Mouse (Mus musculus): ENCODE data around the gene Kxd1. TPM values are rescaled to one million over a fixed set of nuclear protein-coding genes. Genes with fewer than 3 reads are reported as not detected.

The Kxd1 gene
- total RNA-seq (2021): 10 to 100 TPM; 67.5 to 76.9 TPM

- peak; percentile 99 for DNase-seq
These were observed at the start of gene Kxd1, which contains the start of gene Fkbp8 for GRCm38 (mm10) chr8:70527512-70528181. Gene Kxd1, minus strand, starts transcription at chr8:70527956. Gene Fkbp8, plus strand, starts transcription at chr8:70527724.

GRCm38 (mm10) chr8:70577207-70577606 is 49.5 kb upstream of the Kxd1 start:
- DNase-seq: no peak

GRCm38 (mm10) chr8:70574915-70575314 is 47.2 kb upstream of the Kxd1 start:
- peak; percentile 71 for DNase-seq

GRCm38 (mm10) chr8:70574302-70574701 is 46.5 kb upstream of the Kxd1 start:
- DNase-seq: no peak

- DNase-seq: peak; percentile 74
These were observed 43.2 kb upstream of the Kxd1 start for GRCm38 (mm10) chr8:70570990-70571389.

GRCm38 (mm10) chr8:70570360-70570759 is 42.6 kb upstream of the Kxd1 start:
- DNase-seq: no peak

DNA sequence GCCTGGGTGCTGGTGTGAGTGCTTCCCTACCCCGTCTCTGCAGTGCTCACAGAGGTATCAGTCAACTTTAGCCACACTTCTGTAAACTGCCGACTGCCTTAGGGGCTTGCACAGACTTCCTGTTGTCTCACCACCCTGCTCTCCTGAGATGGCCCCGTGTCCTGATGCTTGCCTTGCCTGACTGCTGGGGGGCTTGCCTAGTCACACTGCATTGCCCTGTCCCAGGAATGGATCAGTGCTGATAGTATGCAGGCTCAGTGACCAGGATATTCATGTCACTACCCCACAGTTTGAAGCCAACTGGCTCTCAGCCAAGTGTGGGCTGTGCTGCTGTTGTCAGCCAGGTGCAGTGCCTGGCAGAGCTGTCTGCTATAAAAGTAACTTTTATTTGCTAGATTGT is 37.8 kb upstream of the Kxd1 start:
- DNase-seq: peak; percentile 79

DNA sequence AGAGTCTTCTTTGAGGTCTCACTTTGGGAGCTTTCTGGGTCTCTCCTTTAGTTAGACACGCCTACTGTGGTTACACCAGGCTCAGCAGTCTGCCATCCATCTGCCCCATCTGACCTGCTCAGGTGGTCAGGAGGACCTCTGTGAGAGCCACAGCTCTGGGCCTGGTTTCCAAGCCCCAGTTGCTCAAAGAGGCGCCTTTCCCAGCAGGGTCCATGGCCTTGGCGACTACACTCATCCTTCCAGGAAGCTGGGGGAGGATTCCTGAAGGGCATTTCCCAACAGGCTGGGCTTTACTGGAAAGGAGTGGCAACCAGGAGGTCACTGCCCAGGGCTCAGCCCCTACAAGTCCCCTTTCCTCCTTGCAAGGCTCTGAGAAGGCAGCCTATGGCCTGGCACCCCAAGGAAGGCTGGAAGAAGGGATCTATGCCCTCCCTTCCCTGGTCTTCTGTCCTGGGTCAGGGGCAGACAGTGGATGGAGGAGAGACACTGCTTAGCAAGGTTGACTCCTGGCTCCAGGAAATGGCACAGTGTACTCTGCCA is 37.0 kb upstream of the Kxd1 start:
- no peak for DNase-seq

GRCm38 (mm10) chr8:70563763-70564387 is 36.1 kb upstream of the Kxd1 start:
- DNase-seq: no peak

DNA sequence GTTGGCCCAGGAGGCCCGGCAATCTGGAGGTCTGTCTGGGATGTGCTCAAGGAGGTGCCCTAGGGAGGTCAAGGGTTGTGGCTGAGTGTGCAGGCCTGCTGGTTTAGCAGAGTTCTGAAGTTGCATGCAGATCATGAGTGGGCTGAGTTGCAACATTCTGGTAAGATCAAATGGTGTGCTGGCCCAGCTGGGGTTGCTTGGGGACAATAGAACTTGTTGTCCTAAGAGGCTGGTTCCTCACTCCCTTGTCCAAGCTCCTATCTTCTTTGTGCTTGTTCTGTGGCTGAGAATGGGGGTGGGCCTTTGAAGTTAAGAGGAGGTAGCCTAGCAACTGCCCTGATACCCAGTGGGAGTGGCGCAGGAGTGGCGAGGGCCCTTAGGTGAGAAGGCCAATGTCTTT is 35.0 kb upstream of the Kxd1 start:
- DNase-seq: no peak

DNA sequence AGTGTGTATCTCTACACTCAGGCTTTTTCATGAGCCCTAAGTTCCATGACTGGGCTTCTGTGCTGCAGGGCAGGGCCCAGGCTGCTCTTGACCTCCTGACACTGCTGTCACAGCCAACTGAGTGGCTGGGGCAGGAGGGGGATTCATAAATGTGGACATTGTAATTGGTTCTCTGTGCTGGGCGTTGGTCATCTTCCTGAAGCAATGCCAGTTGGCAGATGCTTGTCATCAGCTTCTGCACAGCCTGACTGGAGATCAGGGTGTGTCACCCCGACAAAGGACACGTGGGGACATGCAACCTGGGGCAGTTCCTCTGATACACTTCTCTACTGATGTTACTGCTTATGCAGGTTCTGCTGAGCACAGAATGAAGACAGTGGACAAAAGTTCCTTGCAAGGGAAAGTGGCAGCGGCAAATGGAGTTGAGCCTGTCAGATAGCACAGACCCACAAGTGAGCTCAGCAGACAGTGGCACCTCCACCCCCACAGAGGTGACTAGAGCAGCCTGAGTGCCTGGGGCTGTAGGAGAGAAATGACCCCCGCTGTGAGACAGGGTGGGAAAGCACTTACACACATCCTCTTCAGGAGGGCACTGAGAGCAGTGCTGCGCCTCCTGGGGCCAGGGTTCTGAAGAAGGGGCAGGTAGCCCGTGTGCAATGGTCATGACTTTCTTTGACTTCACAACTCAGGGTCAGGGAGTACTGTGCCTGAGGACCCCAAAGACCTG is 34.2 kb upstream of the Kxd1 start:
- DNase-seq: peak; percentile 60

DNA sequence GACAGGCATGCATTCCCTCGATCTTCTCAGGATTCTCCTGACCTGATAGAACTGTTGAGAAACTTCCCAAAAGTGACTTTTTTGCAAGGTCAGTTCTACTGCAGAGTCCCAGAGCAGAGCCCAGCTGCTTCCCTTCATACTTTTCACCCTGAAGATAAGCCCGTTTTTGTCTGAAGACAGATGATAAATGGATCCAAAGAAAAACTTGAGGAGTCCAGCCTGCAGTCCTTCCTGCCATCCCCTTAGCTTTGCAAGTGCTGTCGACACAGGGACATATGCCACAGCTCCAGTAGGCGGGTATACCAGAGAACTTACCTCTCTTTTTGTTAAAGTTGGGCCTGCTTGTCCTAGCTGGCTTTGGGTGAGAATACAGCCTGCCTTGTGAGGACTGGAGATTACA is 33.6 kb upstream of the Kxd1 start:
- no peak for DNase-seq

GRCm38 (mm10) chr8:70560564-70560963 is 32.8 kb upstream of the Kxd1 start:
- no peak for DNase-seq

GRCm38 (mm10) chr8:70560096-70560495 is 32.3 kb upstream of the Kxd1 start:
- peak; percentile 71 for DNase-seq

DNA sequence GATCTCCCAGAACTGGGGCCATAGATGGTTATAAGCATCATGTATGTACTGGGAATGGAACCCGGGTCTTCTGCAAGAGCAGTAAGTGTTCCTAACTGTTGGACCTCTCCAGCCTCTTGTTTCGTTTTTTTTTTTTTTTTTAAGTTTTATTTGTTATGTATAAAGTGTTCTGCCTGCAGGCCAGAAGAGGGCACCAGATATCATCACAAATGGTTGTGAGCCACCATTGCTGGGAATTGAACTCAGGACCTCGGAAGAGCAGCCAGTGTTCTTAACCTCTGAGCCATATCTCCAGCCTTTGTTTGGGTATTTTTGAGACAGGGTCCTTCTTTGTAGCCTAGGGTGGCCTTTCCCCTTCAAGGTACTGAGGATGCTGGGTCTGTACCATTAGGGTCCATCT is 31.2 kb upstream of the Kxd1 start:
- no peak for DNase-seq

GRCm38 (mm10) chr8:70558334-70558733 is 30.6 kb upstream of the Kxd1 start:
- DNase-seq: peak; percentile 60

GRCm38 (mm10) chr8:70555079-70555747 is 27.5 kb upstream of the Kxd1 start:
- no peak for DNase-seq

DNA sequence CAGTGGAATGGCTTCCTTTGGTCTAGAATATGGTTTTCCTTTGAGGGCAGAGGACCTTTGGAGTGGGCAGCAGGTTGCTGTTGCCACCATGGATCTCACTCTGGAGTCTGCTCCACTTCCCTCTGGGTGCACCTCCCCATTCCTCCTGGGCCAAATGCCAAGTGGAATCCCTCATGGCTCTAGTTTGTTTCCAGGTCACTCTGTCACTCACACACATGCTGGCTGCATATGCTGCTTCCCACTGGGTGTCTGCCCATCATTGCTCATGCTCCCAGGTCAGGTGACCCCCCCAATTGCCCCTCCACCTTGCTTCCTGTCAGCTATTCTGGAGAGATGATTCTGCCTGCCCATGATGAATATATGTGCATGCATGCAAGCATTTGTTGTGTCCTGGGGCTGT is 26.0 kb upstream of the Kxd1 start:
- peak; percentile 86 for DNase-seq

- DNase-seq: peak; percentile 49
These were observed 25.1 kb upstream of the Kxd1 start for GRCm38 (mm10) chr8:70552836-70553235.

DNA sequence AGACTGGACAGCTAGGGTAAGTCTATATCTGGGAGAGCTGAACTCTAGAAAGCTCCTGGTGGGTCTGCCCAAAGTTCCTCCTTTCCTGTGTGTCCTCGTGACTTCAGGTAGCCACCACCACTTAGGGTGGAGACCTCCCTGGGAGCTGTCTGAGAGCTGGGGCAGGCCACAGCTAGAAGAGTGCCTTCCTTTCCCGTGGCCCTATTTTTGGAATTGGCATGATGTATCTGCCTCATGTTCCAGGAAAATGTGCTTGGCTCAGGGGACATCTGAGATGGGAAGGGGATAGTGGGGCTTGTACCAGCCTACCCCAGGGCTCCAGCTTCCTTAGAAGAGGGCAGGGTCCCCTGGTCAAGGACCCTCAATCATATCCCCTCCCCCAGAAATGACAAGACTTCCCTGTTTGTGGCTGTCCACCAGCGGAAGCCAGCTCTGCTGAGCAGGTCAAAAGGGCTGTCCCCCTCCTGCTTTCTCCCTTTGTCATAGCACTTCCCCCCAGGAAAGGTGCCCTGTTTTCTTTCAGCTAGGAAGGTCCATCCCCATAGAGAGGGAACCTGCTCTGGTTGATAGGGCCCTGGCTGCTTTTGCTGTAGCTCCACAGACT is 23.9 kb upstream of the Kxd1 start:
- DNase-seq: peak; percentile 42

DNA sequence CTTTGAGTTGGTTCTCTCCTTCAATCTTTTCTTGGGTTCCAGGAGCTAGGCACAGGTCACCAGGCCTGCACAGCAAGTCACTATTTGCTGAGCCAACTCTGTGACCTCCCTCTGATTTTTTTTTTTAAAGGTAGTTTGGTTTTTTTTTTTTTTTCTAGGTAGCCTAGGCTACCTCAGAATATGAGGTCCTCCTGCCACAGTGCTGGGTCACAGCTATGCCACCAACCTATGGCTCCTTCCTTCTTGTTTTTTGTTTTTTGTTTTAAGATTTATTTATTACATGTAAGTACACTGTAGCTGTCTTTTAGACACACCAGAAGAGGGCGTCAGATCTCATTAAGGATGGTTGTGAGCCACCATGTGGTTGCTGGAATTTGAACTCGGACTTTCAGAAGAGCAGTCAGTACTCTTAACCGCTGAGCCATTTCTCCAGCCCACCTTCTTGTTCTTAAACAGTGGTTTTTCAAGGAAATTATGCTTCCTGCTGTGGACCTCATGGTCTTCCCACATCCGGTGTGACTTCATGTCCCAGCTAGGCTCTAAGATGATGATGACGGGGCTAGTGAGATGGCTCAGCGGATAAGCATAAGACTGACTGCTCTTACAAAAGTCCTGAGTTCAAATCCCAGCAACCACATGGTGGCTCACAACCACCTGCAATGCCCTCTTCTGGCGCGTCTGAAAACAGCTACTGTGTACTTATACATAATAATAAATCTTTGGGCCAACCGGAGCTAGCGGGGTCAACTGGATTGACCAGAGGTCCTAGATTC is 21.8 kb upstream of the Kxd1 start:
- no peak for DNase-seq

DNA sequence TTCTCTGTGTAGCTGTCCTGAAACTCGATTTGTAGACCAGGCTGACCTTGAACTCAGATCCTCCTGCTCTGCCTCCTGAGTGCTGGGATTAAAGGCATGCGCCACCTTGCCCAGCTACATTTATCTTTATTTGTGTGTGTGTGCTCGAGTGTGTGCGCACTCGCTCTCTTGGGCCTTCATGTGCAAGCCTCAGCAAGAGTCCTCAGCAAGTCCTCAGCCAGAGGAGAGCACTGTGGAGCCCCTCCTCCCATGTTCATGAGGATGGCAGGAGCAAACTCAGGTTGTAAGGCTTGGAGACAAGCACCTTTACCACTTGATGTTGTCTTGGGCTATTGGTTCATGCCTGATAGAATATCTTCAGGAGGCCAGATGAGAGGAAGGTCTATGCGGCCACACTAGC is 20.0 kb upstream of the Kxd1 start:
- DNase-seq: no peak
